Mouse (Mus musculus) C2C12 (cell line): ENCODE results near the gene Spc25.

Source experiments
- CTCF ChIP-seq: IDR thresholded peaks from one replicate; pipeline ENCODE4 v1.5.1; 2011; ENCODE audit not compliant: control insufficient read depth, insufficient read depth, insufficient read length
- MYOD1 ChIP-seq: IDR thresholded peaks from one replicate; pipeline ENCODE4 v1.6.1; 2011; ENCODE audit warnings: low read depth; ENCODE audit not compliant: control insufficient read depth, insufficient read length

DNA sequence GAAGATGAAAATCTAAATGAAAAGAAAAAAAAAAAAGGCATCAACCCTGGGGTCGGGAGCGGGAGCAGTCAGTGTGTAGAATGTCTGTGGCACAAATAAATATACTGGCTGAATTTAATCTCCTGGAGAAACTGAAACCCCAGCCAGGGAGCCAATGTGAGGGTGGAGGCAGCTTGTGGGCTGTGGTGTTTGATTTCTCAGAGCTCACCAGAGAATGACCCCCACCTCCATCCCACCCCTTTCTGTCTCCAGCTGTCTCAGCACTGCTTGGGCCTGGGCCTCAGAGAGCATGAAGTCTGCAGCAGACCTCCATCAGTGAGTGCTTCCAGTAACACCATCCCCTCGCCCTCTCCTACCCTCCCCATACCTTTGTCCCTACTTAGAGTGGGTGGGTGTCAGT, 50.1 kb downstream of the Spc25 start:
- no peak for TF ChIP-seq CTCF
- TF ChIP-seq MYOD1, result no peak
